Mouse (Mus musculus) MEL (cell line): ENCODE measurements around the gene Erbin. TPM values are rescaled to one million over a fixed set of nuclear protein-coding genes. Genes with fewer than 3 reads are reported as not detected.

Experiments used
- DNase-seq: peaks from one replicate; pipeline ENCODE4 v3.0.0; 2011; ENCODE audit warnings: low read depth, low spot score
- H3K27ac ChIP-seq: 2 replicates; pipeline ENCODE4 v1.5.1; 2012; ENCODE audit warnings: low read depth, mild to moderate bottlenecking, control low read depth, low read length, moderate library complexity; ENCODE audit not compliant: control insufficient read depth
- H3K27me3 ChIP-seq, 2 experiments: fragments of 150-350 bp in 1 of 2; sonication (generic) in 1 of 2; 2 replicates each; pipeline ENCODE4 v1.6.1; 2012; ENCODE audit warnings: low read length in 2 of 2, mild to moderate bottlenecking in 2 of 2, improper control_type of control experiment in 1 of 2, moderate library complexity in 1 of 2; ENCODE audit not compliant: insufficient read depth in 2 of 2, control insufficient read depth in 1 of 2
- H3K36me3 ChIP-seq, 2 experiments: 2 replicates each; pipeline ENCODE4 v1.6.1; 2012 to 2014; ENCODE audit warnings: low read length in 2 of 2, improper control_type of control experiment in 1 of 2, inconsistent platforms in 1 of 2, mild to moderate bottlenecking in 1 of 2; ENCODE audit not compliant: insufficient read depth in 2 of 2, control insufficient read depth in 1 of 2
- H3K4me1 ChIP-seq, 2 experiments: fragments of 150-350 bp in 1 of 2; sonication (generic) in 1 of 2; 2 replicates each; pipeline ENCODE4 v1.6.1; 2012; ENCODE audit warnings: low read length in 2 of 2, improper control_type of control experiment in 1 of 2, mild to moderate bottlenecking in 1 of 2; ENCODE audit not compliant: insufficient read depth in 2 of 2, control insufficient read depth in 1 of 2
- H3K4me3 ChIP-seq, 2 experiments: fragments of 150-350 bp in 1 of 2; sonication (generic) in 1 of 2; 2 replicates each; pipeline ENCODE4 v1.5.1; 2012; ENCODE audit warnings: low read depth in 2 of 2, low read length in 2 of 2, mild to moderate bottlenecking in 2 of 2, moderate library complexity in 2 of 2, control low read depth in 1 of 2, improper control_type of control experiment in 1 of 2; ENCODE audit not compliant: control insufficient read depth in 1 of 2, insufficient read depth in 1 of 2
- H3K79me2 ChIP-seq: 2 replicates; pipeline ENCODE4 v1.6.1; 2012; ENCODE audit warnings: mild to moderate bottlenecking, low read length, moderate library complexity; ENCODE audit not compliant: control insufficient read depth, poor library complexity, insufficient read depth
- H3K9ac ChIP-seq: 2 replicates; pipeline ENCODE4 v1.6.1; 2012; ENCODE audit warnings: low read depth, mild to moderate bottlenecking, control low read depth, low read length, moderate library complexity; ENCODE audit not compliant: control insufficient read depth, poor library complexity, severe bottlenecking
- H3K9me3 ChIP-seq: fragments of 150-350 bp; sonication (generic); replicated peaks from 2 replicates; pipeline ENCODE4 v1.6.1; 2012; ENCODE audit warnings: mild to moderate bottlenecking, low read length, improper control_type of control experiment, moderate library complexity; ENCODE audit not compliant: insufficient read depth
- CHD1 ChIP-seq: IDR thresholded peaks from 2 replicates; pipeline ENCODE4 v1.6.1; 2012; ENCODE audit warnings: low read depth, mild to moderate bottlenecking, inconsistent platforms, low read length, improper control_type of control experiment
- CTCF ChIP-seq, 3 experiments: IDR thresholded peaks in 2 of 3; conservative IDR thresholded peaks in 1 of 3; 2 replicates each; pipeline ENCODE4 v1.5.1; 2011 to 2012; ENCODE audit warnings: low read length in 3 of 3, low read depth in 2 of 3, mild to moderate bottlenecking in 2 of 3, improper control_type of control experiment in 1 of 3, inconsistent platforms in 1 of 3, mixed read lengths in 1 of 3, moderate library complexity in 1 of 3; ENCODE audit not compliant: control insufficient read depth in 1 of 3, insufficient read depth in 1 of 3, poor library complexity in 1 of 3, severe bottlenecking in 1 of 3
- E2F4 ChIP-seq: IDR thresholded peaks from 2 replicates; pipeline ENCODE4 v1.6.1; 2011; ENCODE audit warnings: low read depth, low read length, improper control_type of control experiment, borderline replicate concordance
- ELF1 ChIP-seq: IDR thresholded peaks from 2 replicates; pipeline ENCODE4 v1.6.1; 2014; ENCODE audit warnings: low read depth, mild to moderate bottlenecking, inconsistent platforms, low read length, improper control_type of control experiment, moderate library complexity
- EP300 ChIP-seq, 2 experiments: IDR thresholded peaks; 2 replicates each; pipeline ENCODE4 v1.6.1; 2011; ENCODE audit warnings: improper control_type of control experiment in 2 of 2, low read length in 2 of 2, low read depth in 1 of 2, mild to moderate bottlenecking in 1 of 2
- ETS1 ChIP-seq: IDR thresholded peaks from 2 replicates; pipeline ENCODE4 v1.6.1; 2012; ENCODE audit warnings: low read depth, mild to moderate bottlenecking, inconsistent platforms, low read length, improper control_type of control experiment, moderate library complexity
- GABPA ChIP-seq: IDR thresholded peaks from 2 replicates; pipeline ENCODE4 v1.6.1; 2012; ENCODE audit warnings: low read depth, mild to moderate bottlenecking, inconsistent platforms, low read length, improper control_type of control experiment, moderate library complexity
- GATA1 ChIP-seq: IDR thresholded peaks from 2 replicates; pipeline ENCODE4 v1.6.1; 2011; ENCODE audit warnings: low read depth, low read length, improper control_type of control experiment
- JUND ChIP-seq: IDR thresholded peaks from 2 replicates; pipeline ENCODE4 v1.6.1; 2011; ENCODE audit warnings: low read depth, mild to moderate bottlenecking, improper control_type of control experiment, low read length
- KAT2A ChIP-seq: conservative IDR thresholded peaks from 2 replicates; pipeline ENCODE4 v1.6.1; 2012; ENCODE audit warnings: low read depth, low read length, improper control_type of control experiment, inconsistent platforms
- MAX ChIP-seq: IDR thresholded peaks from 2 replicates; pipeline ENCODE4 v1.6.1; 2011; ENCODE audit warnings: low read length, improper control_type of control experiment
- MAZ ChIP-seq: IDR thresholded peaks from 2 replicates; pipeline ENCODE4 v1.6.1; 2012; ENCODE audit warnings: low read depth, mild to moderate bottlenecking, inconsistent platforms, low read length, improper control_type of control experiment
- MEF2A ChIP-seq: IDR thresholded peaks from 2 replicates; pipeline ENCODE4 v1.6.1; 2014; ENCODE audit warnings: low read depth, mild to moderate bottlenecking, inconsistent platforms, low read length, improper control_type of control experiment; ENCODE audit not compliant: poor library complexity, insufficient replicate concordance, severe bottlenecking; ENCODE audit errors: extremely low read depth
- MYB ChIP-seq: IDR thresholded peaks from 2 replicates; pipeline ENCODE4 v1.6.1; 2011; ENCODE audit warnings: mild to moderate bottlenecking, low read depth, low read length, improper control_type of control experiment
- MYC ChIP-seq: IDR thresholded peaks from 2 replicates; pipeline ENCODE4 v1.6.1; 2011; ENCODE audit warnings: low read depth, mild to moderate bottlenecking, low read length, improper control_type of control experiment, moderate library complexity
- NELFE ChIP-seq: IDR thresholded peaks from 2 replicates; pipeline ENCODE4 v1.6.1; 2011; ENCODE audit warnings: low read depth, low read length, improper control_type of control experiment
- POLR2A ChIP-seq, 2 experiments: IDR thresholded peaks; 2 replicates each; pipeline ENCODE4 v1.6.1; 2011 to 2012; ENCODE audit warnings: low read length in 2 of 2, mild to moderate bottlenecking in 2 of 2, control low read depth in 1 of 2, improper control_type of control experiment in 1 of 2, low read depth in 1 of 2, moderate library complexity in 1 of 2; ENCODE audit not compliant: control insufficient read depth in 1 of 2, insufficient read depth in 1 of 2, poor library complexity in 1 of 2
- POLR2AphosphoS2 ChIP-seq: IDR thresholded peaks from 2 replicates; pipeline ENCODE4 v1.6.1; 2011; ENCODE audit warnings: low read length, improper control_type of control experiment
- POLR2AphosphoS5 ChIP-seq: IDR thresholded peaks from 2 replicates; pipeline ENCODE4 v1.6.1; 2012; ENCODE audit warnings: low read depth, borderline replicate concordance, mild to moderate bottlenecking, inconsistent platforms, low read length, moderate library complexity, mixed read lengths
- RCOR1 ChIP-seq: IDR thresholded peaks from 2 replicates; pipeline ENCODE4 v1.6.1; 2012; ENCODE audit warnings: low read depth, mild to moderate bottlenecking, inconsistent platforms, low read length, improper control_type of control experiment
- SIN3A ChIP-seq: IDR thresholded peaks from 2 replicates; pipeline ENCODE4 v1.6.1; 2012; ENCODE audit warnings: low read length, improper control_type of control experiment, inconsistent platforms
- SMC3 ChIP-seq: IDR thresholded peaks from 2 replicates; pipeline ENCODE4 v1.6.1; 2011; ENCODE audit warnings: low read depth, low read length, improper control_type of control experiment
- TBP ChIP-seq: IDR thresholded peaks from 2 replicates; pipeline ENCODE4 v1.8.0; 2011; ENCODE audit warnings: low read depth, low read length, improper control_type of control experiment
- TCF12 ChIP-seq: IDR thresholded peaks from 2 replicates; pipeline ENCODE4 v1.6.1; 2014; ENCODE audit warnings: low read depth, mild to moderate bottlenecking, inconsistent platforms, low read length, improper control_type of control experiment, moderate library complexity
- UBTF ChIP-seq: IDR thresholded peaks from 2 replicates; pipeline ENCODE4 v1.6.1; 2012; ENCODE audit warnings: low read depth, mild to moderate bottlenecking, inconsistent platforms, low read length, improper control_type of control experiment, moderate library complexity, borderline replicate concordance; ENCODE audit not compliant: insufficient read depth
- USF2 ChIP-seq, 2 experiments: IDR thresholded peaks; 2 replicates each; pipeline ENCODE4 v1.6.1; 2011 to 2012; ENCODE audit warnings: improper control_type of control experiment in 2 of 2, low read length in 2 of 2, borderline replicate concordance in 1 of 2, inconsistent platforms in 1 of 2, low read depth in 1 of 2, mild to moderate bottlenecking in 1 of 2; ENCODE audit not compliant: insufficient read depth in 1 of 2
- ZC3H11A ChIP-seq: IDR thresholded peaks from 2 replicates; pipeline ENCODE4 v1.6.1; 2012; ENCODE audit warnings: low read depth, mild to moderate bottlenecking, inconsistent platforms, low read length, improper control_type of control experiment
- ZKSCAN1 ChIP-seq: IDR thresholded peaks from 2 replicates; pipeline ENCODE4 v1.6.1; 2012; ENCODE audit warnings: low read depth, mild to moderate bottlenecking, inconsistent platforms, low read length, improper control_type of control experiment, moderate library complexity
- ZMIZ1 ChIP-seq: IDR thresholded peaks from 2 replicates; pipeline ENCODE4 v1.6.1; 2012; ENCODE audit warnings: low read depth, mild to moderate bottlenecking, inconsistent platforms, low read length, improper control_type of control experiment, moderate library complexity
- ZNF384 ChIP-seq: IDR thresholded peaks from 2 replicates; pipeline ENCODE4 v1.6.1; 2012; ENCODE audit warnings: low read depth, mild to moderate bottlenecking, inconsistent platforms, low read length, improper control_type of control experiment
- polyA plus RNA-seq, 2 experiments: library from polyadenylated mRNA; stranded (reverse) in 1 of 2; unstranded in 1 of 2; fragments of >175 nt in 1 of 2; fragments of >200 nt in 1 of 2; gene quantifications; 2 replicates each; pipeline versions ENCODE4 v1.2.1 to v1.2.4; 2012; ENCODE audit warnings: low replicate concordance in 2 of 2, low read depth in 1 of 2; ENCODE audit not compliant: insufficient read length in 2 of 2, insufficient read depth in 1 of 2, missing spikeins in 1 of 2
- total RNA-seq: library from RNA; depleted of rRNA; stranded (reverse); fragments of 300-350 nt; gene quantifications from 2 replicates; pipeline ENCODE4 v1.2.3, GENCODE M21; 2012

Gene Erbin
- total and polyA plus RNA-seq, 3 experiments, result 15.2 to 18.6 TPM; not detected in 1

GRCm38 (mm10) chr13:103897606-103898005 is 22.7 kb downstream of the Erbin start:
- DNase-seq, result peak; percentile 69
- Histone ChIP-seq H3K4me1 (peaks cover 2 to 9% of the 10 kb centered on the region in 2 experiments; a peak in 3 of 4 replicates), H3K4me3 (no peak overlapping the region), H3K79me2 (peaks cover 21% of the 10 kb centered on the region), H3K9ac (no peak overlapping the region), H3K27ac (0 out of 2 replicates have a peak overlapping the region, but pooled peaks have one; percentile 23), H3K9me3 (no peaks in the 10 kb centered on the region), H3K27me3 (no peaks in the 10 kb centered on the region), H3K36me3 (peaks cover 0 to 22% of the 10 kb centered on the region in 2 experiments; a peak in 2 of 4 replicates)
- TF ChIP-seq UBTF, result no peak
- no peak for TF ChIP-seq E2F4
- no peak for TF ChIP-seq SMC3
- no peak for TF ChIP-seq TBP
- TF ChIP-seq CHD1, result no peak
- TF ChIP-seq SIN3A, result no peak
- TF ChIP-seq GATA1, result no peak
- peak in 1 of 2 experiments; percentile 75; a peak in 2 of 4 replicates for TF ChIP-seq EP300 (IDR thresholded peaks at IDR 0.05; ENCODE audit: low read depth in 1 of 2, low read length in 2 of 2)
- no peak for TF ChIP-seq POLR2A (IDR thresholded peaks at IDR 0.05; ENCODE audit: control insufficient read depth in 1 of 2, insufficient read depth in 1 of 2, low read depth in 1 of 2, low read length in 2 of 2, poor library complexity in 1 of 2)
- no peak for TF ChIP-seq POLR2AphosphoS5
- no peak for TF ChIP-seq ELF1
- TF ChIP-seq JUND, result no peak
- TF ChIP-seq TCF12, result no peak
- no peak for TF ChIP-seq MYB
- TF ChIP-seq ETS1, result 0 out of 2 replicates have a peak, but pooled peaks have one; percentile 25
- TF ChIP-seq KAT2A, result no peak
- TF ChIP-seq MEF2A, result no peak
- TF ChIP-seq ZNF384, result no peak
- TF ChIP-seq RCOR1, result 0 out of 2 replicates have a peak, but pooled peaks have one; percentile 15
- 0 out of 2 replicates have a peak, but pooled peaks have one; percentile 6 for TF ChIP-seq MYC
- TF ChIP-seq MAX, result no peak
- no peak for TF ChIP-seq MAZ

- peaks cover 23% of the 10 kb centered on the region for H3K79me2 ChIP-seq
- peak; percentile 51 for DNase-seq
- no peaks in the 10 kb centered on the region for H3K9me3 ChIP-seq
- peaks cover 2 to 4% of the 10 kb centered on the region in 2 experiments; a peak in 3 of 4 replicates for H3K4me1 ChIP-seq
- H3K36me3 ChIP-seq, result peaks cover under 1 to 23% of the 10 kb centered on the region in 2 experiments; a peak in 3 of 4 replicates
- no peak for TF ChIP-seq USF2 (IDR thresholded peaks at IDR 0.05; ENCODE audit: borderline replicate concordance in 1 of 2, insufficient read depth in 1 of 2, low read depth in 1 of 2, low read length in 2 of 2)
- TF ChIP-seq ZNF384, result no peak
- TF ChIP-seq MYB, result no peak
- TF ChIP-seq ELF1, result no peak
- no peak for TF ChIP-seq ZC3H11A
- no peak for TF ChIP-seq TBP
- TF ChIP-seq E2F4, result no peak
- TF ChIP-seq CTCF (IDR thresholded peaks at IDR 0.05 in 2 of 3, conservative IDR thresholded peaks at IDR 0.05 in 1 of 3; ENCODE audit: control insufficient read depth in 1 of 3, insufficient read depth in 1 of 3, low read depth in 2 of 3, low read length in 3 of 3, poor library complexity in 1 of 3, severe bottlenecking in 1 of 3), result no peak
- TF ChIP-seq EP300 (IDR thresholded peaks at IDR 0.05; ENCODE audit: low read depth in 1 of 2, low read length in 2 of 2), result no peak
- TF ChIP-seq SIN3A, result no peak
- no peak for TF ChIP-seq GABPA
- TF ChIP-seq NELFE, result no peak
- TF ChIP-seq POLR2AphosphoS2, result no peak
- no peak for TF ChIP-seq ZKSCAN1
- no peak for TF ChIP-seq ZMIZ1
- no peak overlapping the region for H3K9ac ChIP-seq
- no peak overlapping the region for H3K4me3 ChIP-seq
- H3K27me3 ChIP-seq, result no peaks in the 10 kb centered on the region
- no peak overlapping the region for H3K27ac ChIP-seq
Observed at GRCm38 (mm10) chr13:103893065-103893464, 27.2 kb downstream of the Erbin start.
